Mouse (Mus musculus) brain, embryonic 14.5 days (tissue): Measurements from ENCODE around the gene Il1rap.

Experiments
- CTCF ChIP-seq: fragments of 200-500 bp; IDR thresholded peaks from 2 replicates; pipeline ENCODE4 v1.5.1; 2012; ENCODE audit warnings: inconsistent platforms, mild to moderate bottlenecking, moderate library complexity, borderline replicate concordance; ENCODE audit not compliant: insufficient read depth, insufficient read length; ENCODE audit errors: extremely low read depth
- POLR2A ChIP-seq: fragments of 200-500 bp; IDR thresholded peaks from 2 replicates; pipeline ENCODE4 v1.6.1; 2012; ENCODE audit warnings: mild to moderate bottlenecking, inconsistent platforms, borderline replicate concordance; ENCODE audit not compliant: poor library complexity, insufficient read depth, insufficient read length, severe bottlenecking; ENCODE audit errors: extremely low read depth

GRCm38 (mm10) chr16:26612499-26613220, 31.2 kb downstream of the Il1rap start:
- TF ChIP-seq CTCF (no peak), POLR2A (no peak)
